Mouse (Mus musculus) kidney, postnatal 0 days (tissue): ENCODE results near the gene Olfr869. TPM values are rescaled to one million over a fixed set of nuclear protein-coding genes. Genes with fewer than 3 reads are reported as not detected.

Experiments
- ATAC-seq: fragments of 200-750 bp; cut with Nextera tagmentation; replicated peaks from 2 replicates; pipeline ENCODE4 v1.8.0; 2017; ENCODE audit warnings: low read depth, moderate number of reproducible peaks, moderate TSS enrichment, moderate library complexity; ENCODE audit not compliant: low FRiP score
- DNase-seq: peaks from one replicate; pipeline ENCODE4 v3.0.0-alpha.2; 2016; ENCODE audit warnings: low spot score
- H3K27ac ChIP-seq: fragments of 300-500 bp; sonication (generic); 2 replicates; pipeline ENCODE4 v1.5.1; 2014; ENCODE audit warnings: mild to moderate bottlenecking
- H3K27me3 ChIP-seq: fragments of 300-500 bp; sonication (generic); 2 replicates; pipeline ENCODE4 v1.6.1; 2014; ENCODE audit warnings: low read length, mixed read lengths; ENCODE audit not compliant: insufficient read depth
- H3K36me3 ChIP-seq: fragments of 300-500 bp; sonication (generic); 2 replicates; pipeline ENCODE4 v1.6.1; 2014; ENCODE audit warnings: low read length, mixed read lengths; ENCODE audit not compliant: insufficient read depth
- H3K4me1 ChIP-seq: fragments of 300-500 bp; sonication (generic); replicated peaks from 2 replicates; pipeline ENCODE4 v1.6.1; 2014; ENCODE audit warnings: antibody characterized with exemption, low read length, mixed read lengths; ENCODE audit not compliant: insufficient read depth
- H3K4me2 ChIP-seq: fragments of 300-500 bp; sonication (generic); 2 replicates; pipeline ENCODE4 v1.6.1; 2014; ENCODE audit warnings: mild to moderate bottlenecking, low read length, moderate library complexity, mixed read lengths
- H3K4me3 ChIP-seq: fragments of 300-500 bp; sonication (generic); replicated peaks from 2 replicates; pipeline ENCODE4 v1.5.1; 2014; ENCODE audit warnings: low read depth, low read length
- H3K9ac ChIP-seq: fragments of 300-500 bp; sonication (generic); 2 replicates; pipeline ENCODE4 v1.6.1; 2014; ENCODE audit warnings: low read depth, low read length
- H3K9me3 ChIP-seq: fragments of 300-500 bp; sonication (generic); replicated peaks from 2 replicates; pipeline ENCODE4 v1.6.1; 2016; ENCODE audit warnings: low read length, inconsistent platforms, mixed read lengths
- CTCF ChIP-seq: IDR thresholded peaks from 2 replicates; pipeline ENCODE4 v1.5.1; 2016; ENCODE audit warnings: antibody characterized with exemption, low read depth, mild to moderate bottlenecking, moderate library complexity
- whole genome bisulfite sequencing: fragments of 180-500 bp; shearing (Covaris S2); extraction: QIAGEN DNeasy Blood & Tissue Kit; methylation state at CpG from one replicate; pipeline ENCODE4 v1.1.7; 2014; 5-methylcytosine and 5-hydroxymethylcytosine counted together
- polyA plus RNA-seq: library from polyadenylated mRNA; unstranded; fragments of >200 nt; fragmentation: Nextera tagmentation; extraction: Ambion mirVana; gene quantifications from 2 replicates; pipeline ENCODE4 v1.2.1, GENCODE M21; 2015

Olfr869 gene
- not detected in 2 replicates for polyA plus RNA-seq

- no peaks in the 10 kb centered on the region for H3K4me1 ChIP-seq
- no peak within 1 kb of the TSS for H3K4me3 ChIP-seq
- no peak within 1 kb of the TSS for H3K27ac ChIP-seq
- no peaks in the 10 kb centered on the region for H3K9me3 ChIP-seq
- no peaks in the 10 kb centered on the region for H3K36me3 ChIP-seq
- no peak for ATAC-seq
- DNase-seq: no peak
- H3K9ac ChIP-seq: no peak within 1 kb of the TSS
- H3K4me2 ChIP-seq: no peak within 1 kb of the TSS
- no peak for TF ChIP-seq CTCF
- H3K27me3 ChIP-seq: no peaks in the 10 kb centered on the region
- WGBS: 82% methylated on average over 2 of the region's 2 CpGs
Measured at GRCm38 (mm10) chr9:20128709-20129108, at the start of gene Olfr869. Gene Olfr869 (plus strand): TSS chr9:20129009.

GRCm38 (mm10) chr9:20098326-20098725 lies 30.5 kb upstream of the Olfr869 start, which contains the start of gene Olfr868:
Gene Olfr868 (plus strand): TSS chr9:20098626.
- 32% methylated on average over 2 of the region's 2 CpGs for WGBS
- H3K4me2 ChIP-seq: no peak within 1 kb of the TSS
- H3K27ac ChIP-seq: no peak within 1 kb of the TSS
- no peaks in the 10 kb centered on the region for H3K4me1 ChIP-seq
- no peak within 1 kb of the TSS for H3K9ac ChIP-seq
- no peaks in the 10 kb centered on the region for H3K27me3 ChIP-seq
- DNase-seq (no peak), ATAC-seq (no peak)
- no peak for TF ChIP-seq CTCF
- H3K4me3 ChIP-seq: no peak within 1 kb of the TSS
- no peaks in the 10 kb centered on the region for H3K9me3 ChIP-seq
- H3K36me3 ChIP-seq: no peaks in the 10 kb centered on the region

- Histone ChIP-seq H3K4me1 (no peaks in the 10 kb centered on the region), H3K36me3 (no peaks in the 10 kb centered on the region), H3K27me3 (no peaks in the 10 kb centered on the region), H3K4me2 (no peak overlapping the region), H3K27ac (no peak overlapping the region), H3K9me3 (no peaks in the 10 kb centered on the region), H3K9ac (no peak overlapping the region), H3K4me3 (no peak overlapping the region)
- no peak for ATAC-seq
- DNase-seq: no peak
- 86% methylated on average over 3 of the region's 3 CpGs for WGBS
- TF ChIP-seq CTCF: no peak
Measured at GRCm38 (mm10) chr9:20149706-20150105, 20.9 kb downstream of the Olfr869 start.

GRCm38 (mm10) chr9:20173957-20174356 lies 45.1 kb downstream of the Olfr869 start, which contains the start of gene Olfr870:
Gene Olfr870 (minus strand): TSS chr9:20174057.
- Histone ChIP-seq H3K9me3 (no peaks in the 10 kb centered on the region), H3K4me3 (no peak within 1 kb of the TSS), H3K27ac (no peak within 1 kb of the TSS), H3K9ac (no peak within 1 kb of the TSS), H3K36me3 (no peaks in the 10 kb centered on the region), H3K27me3 (no peaks in the 10 kb centered on the region), H3K4me2 (no peak within 1 kb of the TSS), H3K4me1 (no peaks in the 10 kb centered on the region)
- DNase-seq (no peak), ATAC-seq (no peak)
- TF ChIP-seq CTCF: no peak
- 81% methylated on average over 2 of the region's 2 CpGs for WGBS

GRCm38 (mm10) chr9:20179463-20179862 lies 50.7 kb downstream of the Olfr869 start:
- H3K36me3 ChIP-seq: no peaks in the 10 kb centered on the region
- H3K27me3 ChIP-seq: no peaks in the 10 kb centered on the region
- DNase-seq (no peak), ATAC-seq (no peak)
- TF ChIP-seq CTCF: no peak
- no peak overlapping the region for H3K4me2 ChIP-seq
- no peak overlapping the region for H3K9ac ChIP-seq
- no peaks in the 10 kb centered on the region for H3K9me3 ChIP-seq
- H3K4me1 ChIP-seq: no peaks in the 10 kb centered on the region
- 67% methylated on average over 5 of the region's 5 CpGs for WGBS
- no peak overlapping the region for H3K4me3 ChIP-seq
- no peak overlapping the region for H3K27ac ChIP-seq

Other genes starting within 250 kb of the Olfr869 start
- not detected in 2 replicates for gene Olfr862, start 241.0 kb upstream of the Olfr869 start, polyA plus RNA-seq
- gene Olfr77, start 212.1 kb upstream of the Olfr869 start, polyA plus RNA-seq: 0.32 and 0.37 TPM in 2 replicates
- not detected in 2 replicates for gene Olfr866, start 101.0 kb upstream of the Olfr869 start, polyA plus RNA-seq
- gene Olfr867, start 71.4 kb upstream of the Olfr869 start, polyA plus RNA-seq: not detected in 2 replicates
- not detected in 2 replicates for gene Olfr868, start 30.4 kb upstream of the Olfr869 start, polyA plus RNA-seq
- not detected in 2 replicates for gene Olfr870, start 45.0 kb downstream of the Olfr869 start, polyA plus RNA-seq
- not detected in 2 replicates for gene Olfr871, start 83.2 kb downstream of the Olfr869 start, polyA plus RNA-seq
- not detected in 2 replicates for gene Olfr872, start 108.1 kb downstream of the Olfr869 start, polyA plus RNA-seq
- not detected in 2 replicates for gene Olfr39, start 153.3 kb downstream of the Olfr869 start, polyA plus RNA-seq
- not detected in 2 replicates for gene Olfr873, start 169.5 kb downstream of the Olfr869 start, polyA plus RNA-seq
- not detected in 2 replicates for gene Olfr18, start 207.1 kb downstream of the Olfr869 start, polyA plus RNA-seq